Mouse (Mus musculus) cerebellum, adult 8-10 months (tissue): Measurements from ENCODE around the gene Gm20388.
A peak's percentile ranks its signal among the peaks of the same experiment; 100 is the strongest.

Experiments
- DNase-seq: peaks from one replicate; pipeline ENCODE4 v3.0.0; 2022

The Gm20388 gene

GRCm38 (mm10) chr8:120213939-120214338 is 303.3 kb downstream of the Gm20388 start:
- DNase-seq, result peak; percentile 93

GRCm38 (mm10) chr8:120215416-120216141 is 304.9 kb downstream of the Gm20388 start:
- DNase-seq, result no peak

- no peak for DNase-seq
These were observed 306.5 kb downstream of the Gm20388 start for GRCm38 (mm10) chr8:120216855-120217830.

GRCm38 (mm10) chr8:120222548-120222947 is 311.9 kb downstream of the Gm20388 start:
- DNase-seq, result no peak

- no peak for DNase-seq
These were observed 314.1 kb downstream of the Gm20388 start for GRCm38 (mm10) chr8:120224521-120225420.

GRCm38 (mm10) chr8:120225421-120226151 is 314.9 kb downstream of the Gm20388 start:
- no peak for DNase-seq

GRCm38 (mm10) chr8:120226700-120227577 is 316.3 kb downstream of the Gm20388 start:
- no peak for DNase-seq

GRCm38 (mm10) chr8:120227578-120227876 is 316.9 kb downstream of the Gm20388 start:
- DNase-seq, result no peak

GRCm38 (mm10) chr8:120227891-120228591 is 317.4 kb downstream of the Gm20388 start, which contains the start of gene Gse1:
TSS of gene Gse1 (plus strand) at chr8:120228456.
- DNase-seq, result peak; percentile 61

GRCm38 (mm10) chr8:120228781-120229573 is 318.3 kb downstream of the Gm20388 start:
- no peak for DNase-seq

GRCm38 (mm10) chr8:120229574-120229916 is 318.9 kb downstream of the Gm20388 start:
- DNase-seq, result no peak

GRCm38 (mm10) chr8:120230081-120230480 is 319.4 kb downstream of the Gm20388 start:
- no peak for DNase-seq

- no peak for DNase-seq
These were observed 320.3 kb downstream of the Gm20388 start for GRCm38 (mm10) chr8:120230715-120231614.

GRCm38 (mm10) chr8:120231870-120232269 is 321.2 kb downstream of the Gm20388 start:
- no peak for DNase-seq

GRCm38 (mm10) chr8:120232398-120232797 is 321.8 kb downstream of the Gm20388 start:
- no peak for DNase-seq

GRCm38 (mm10) chr8:120232913-120233312 is 322.3 kb downstream of the Gm20388 start:
- DNase-seq, result no peak

- no peak for DNase-seq
These were observed 323.8 kb downstream of the Gm20388 start for GRCm38 (mm10) chr8:120234457-120234856.

- DNase-seq, result no peak
These were observed 324.2 kb downstream of the Gm20388 start for GRCm38 (mm10) chr8:120234866-120235265.

- no peak for DNase-seq
These were observed 332.6 kb downstream of the Gm20388 start for GRCm38 (mm10) chr8:120243222-120243621.
